Mouse (Mus musculus) kidney, postnatal 0 days (tissue): Measurements from ENCODE around the gene Igbp1. TPM values are rescaled to one million over a fixed set of nuclear protein-coding genes. Genes with fewer than 3 reads are reported as not detected.

ENCODE experiments used
- ATAC-seq: fragments of 200-750 bp; cut with Nextera tagmentation; replicated peaks from 2 replicates; pipeline ENCODE4 v1.8.0; 2017; ENCODE audit warnings: low read depth, moderate number of reproducible peaks, moderate TSS enrichment, moderate library complexity; ENCODE audit not compliant: low FRiP score
- DNase-seq: peaks from one replicate; pipeline ENCODE4 v3.0.0-alpha.2; 2016; ENCODE audit warnings: low spot score
- H3K27ac ChIP-seq: fragments of 300-500 bp; sonication (generic); 2 replicates; pipeline ENCODE4 v1.5.1; 2014; ENCODE audit warnings: mild to moderate bottlenecking
- H3K27me3 ChIP-seq: fragments of 300-500 bp; sonication (generic); 2 replicates; pipeline ENCODE4 v1.6.1; 2014; ENCODE audit warnings: low read length, mixed read lengths; ENCODE audit not compliant: insufficient read depth
- H3K36me3 ChIP-seq: fragments of 300-500 bp; sonication (generic); 2 replicates; pipeline ENCODE4 v1.6.1; 2014; ENCODE audit warnings: low read length, mixed read lengths; ENCODE audit not compliant: insufficient read depth
- H3K4me1 ChIP-seq: fragments of 300-500 bp; sonication (generic); replicated peaks from 2 replicates; pipeline ENCODE4 v1.6.1; 2014; ENCODE audit warnings: antibody characterized with exemption, low read length, mixed read lengths; ENCODE audit not compliant: insufficient read depth
- H3K4me2 ChIP-seq: fragments of 300-500 bp; sonication (generic); 2 replicates; pipeline ENCODE4 v1.6.1; 2014; ENCODE audit warnings: mild to moderate bottlenecking, low read length, moderate library complexity, mixed read lengths
- H3K4me3 ChIP-seq: fragments of 300-500 bp; sonication (generic); replicated peaks from 2 replicates; pipeline ENCODE4 v1.5.1; 2014; ENCODE audit warnings: low read depth, low read length
- H3K9ac ChIP-seq: fragments of 300-500 bp; sonication (generic); 2 replicates; pipeline ENCODE4 v1.6.1; 2014; ENCODE audit warnings: low read depth, low read length
- H3K9me3 ChIP-seq: fragments of 300-500 bp; sonication (generic); replicated peaks from 2 replicates; pipeline ENCODE4 v1.6.1; 2016; ENCODE audit warnings: low read length, inconsistent platforms, mixed read lengths
- CTCF ChIP-seq: IDR thresholded peaks from 2 replicates; pipeline ENCODE4 v1.5.1; 2016; ENCODE audit warnings: antibody characterized with exemption, low read depth, mild to moderate bottlenecking, moderate library complexity
- WGBS: fragments of 180-500 bp; shearing (Covaris S2); extraction: QIAGEN DNeasy Blood & Tissue Kit; methylation state at CpG from one replicate; pipeline ENCODE4 v1.1.7; 2014; 5-methylcytosine and 5-hydroxymethylcytosine counted together
- polyA plus RNA-seq: library from polyadenylated mRNA; unstranded; fragments of >200 nt; fragmentation: Nextera tagmentation; extraction: Ambion mirVana; gene quantifications from 2 replicates; pipeline ENCODE4 v1.2.1, GENCODE M21; 2015

Igbp1 gene
- polyA plus RNA-seq, 1 experiment from 2014 or later = 50.9 TPM

DNA sequence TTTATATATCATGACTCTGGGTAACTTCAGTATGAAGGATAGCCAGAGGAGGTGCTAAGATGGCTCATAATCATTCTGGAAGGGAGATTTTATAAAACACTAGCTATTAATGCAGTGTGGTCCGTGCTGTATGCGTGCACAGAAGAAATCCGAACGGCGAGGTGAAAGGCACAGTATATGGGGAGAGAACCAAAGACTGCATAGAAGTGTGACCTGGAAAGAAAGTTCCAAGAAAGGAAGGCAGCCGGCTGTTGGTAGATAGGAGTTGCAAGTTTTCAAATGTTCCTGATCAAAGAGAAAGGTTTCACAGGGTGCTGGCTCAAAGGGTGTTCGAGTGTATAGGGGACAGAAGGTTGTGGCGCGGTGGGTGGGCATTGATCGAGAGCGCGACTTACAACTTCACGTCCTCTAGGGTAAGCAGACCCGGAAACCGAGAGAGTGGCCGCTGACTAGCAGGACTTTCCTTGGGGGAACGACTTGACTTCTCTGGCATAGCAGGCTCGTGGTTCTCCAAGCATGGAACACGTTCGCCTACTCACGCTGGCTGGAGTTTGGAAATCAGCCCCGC is 507 bp upstream of the Igbp1 start:
- no peaks in the 10 kb centered on the region for H3K9me3 ChIP-seq
- H3K4me3 ChIP-seq = peak overlapping the region; percentile 48
- ATAC-seq = peak; percentile 63; the same call in 1 of the 2 replicates
- H3K9ac ChIP-seq = no peak overlapping the region
- WGBS = 25% methylated on average over 22 of the region's 22 CpGs
- no peak overlapping the region for H3K27ac ChIP-seq
- no peak for TF ChIP-seq CTCF
- no peaks in the 10 kb centered on the region for H3K4me1 ChIP-seq
- no peaks in the 10 kb centered on the region for H3K36me3 ChIP-seq
- H3K27me3 ChIP-seq = no peaks in the 10 kb centered on the region
- DNase-seq = no peak
- peak overlapping the region; percentile 56 for H3K4me2 ChIP-seq

DNA sequence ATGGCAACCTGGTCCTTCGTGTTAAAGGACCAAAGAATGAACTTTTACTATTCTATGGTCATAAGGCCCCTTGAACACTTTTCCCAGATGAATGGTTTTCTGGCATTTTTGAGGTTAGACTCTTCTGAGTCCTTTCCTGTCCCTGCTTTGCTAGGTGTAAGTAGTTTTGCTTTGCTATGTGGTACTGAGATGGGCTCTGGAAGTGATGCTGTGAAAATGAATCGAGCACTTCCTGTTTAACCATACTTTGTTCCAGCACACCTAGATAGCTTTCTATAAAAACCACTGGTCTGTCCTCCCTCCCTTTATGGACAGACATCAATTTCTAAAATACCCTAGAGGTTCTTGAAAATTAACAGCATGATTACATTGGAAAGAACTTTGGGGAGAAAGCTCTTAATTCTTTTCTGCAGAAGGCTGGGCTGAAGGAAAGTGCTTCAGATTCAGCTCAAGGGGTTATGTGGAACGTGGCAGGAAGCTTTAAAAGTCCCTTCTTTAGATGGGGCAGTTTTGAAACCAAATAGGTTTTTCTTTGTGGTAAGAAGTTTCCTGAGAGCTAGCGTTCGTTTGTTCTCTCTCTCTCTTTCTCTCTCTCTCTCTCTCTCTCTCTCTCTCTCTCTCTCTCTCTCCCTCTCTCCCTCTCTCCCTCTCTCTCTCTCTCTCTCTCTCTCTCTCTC is 10.2 kb downstream of the Igbp1 start:
- no peak for ATAC-seq
- Histone ChIP-seq H3K36me3 (no peaks in the 10 kb centered on the region), H3K27me3 (no peaks in the 10 kb centered on the region), H3K9ac (no peak overlapping the region), H3K4me2 (no peak overlapping the region), H3K4me1 (no peaks in the 10 kb centered on the region), H3K27ac (no peak overlapping the region), H3K9me3 (no peaks in the 10 kb centered on the region), H3K4me3 (no peak overlapping the region)
- DNase-seq = no peak
- 82% methylated on average over 5 of the region's 5 CpGs for WGBS
- TF ChIP-seq CTCF = no peak

DNA sequence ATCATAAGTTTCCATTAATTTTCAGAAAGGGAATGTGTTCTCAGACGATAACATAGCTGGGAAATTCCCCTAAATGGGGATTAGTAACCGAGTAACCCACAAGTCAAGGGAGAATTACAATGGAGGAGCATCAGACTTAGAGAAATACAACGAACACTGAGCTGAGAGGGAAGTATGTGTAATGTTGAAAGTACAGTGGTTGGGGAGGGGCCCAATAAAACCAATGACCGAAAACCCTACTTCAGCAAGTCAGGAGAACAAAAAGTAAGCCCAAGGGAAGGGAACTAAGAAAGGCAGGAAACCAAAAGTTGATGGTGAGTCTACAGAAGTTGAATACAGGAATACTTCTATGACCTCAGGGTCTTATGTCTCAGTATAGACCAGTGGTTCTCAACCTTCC is 14.1 kb downstream of the Igbp1 start:
- H3K27ac ChIP-seq = no peak overlapping the region
- WGBS = 84% methylated on average over 4 of the region's 4 CpGs
- no peaks in the 10 kb centered on the region for H3K36me3 ChIP-seq
- H3K4me3 ChIP-seq = no peak overlapping the region
- H3K4me2 ChIP-seq = no peak overlapping the region
- H3K27me3 ChIP-seq = no peaks in the 10 kb centered on the region
- DNase-seq = no peak
- no peak for ATAC-seq
- no peaks in the 10 kb centered on the region for H3K9me3 ChIP-seq
- no peak overlapping the region for H3K9ac ChIP-seq
- TF ChIP-seq CTCF = no peak
- no peaks in the 10 kb centered on the region for H3K4me1 ChIP-seq

GRCm38 (mm10) chrX:100509921-100510320 is 15.8 kb downstream of the Igbp1 start:
- H3K27me3 ChIP-seq = no peaks in the 10 kb centered on the region
- no peak overlapping the region for H3K9ac ChIP-seq
- no peak for TF ChIP-seq CTCF
- DNase-seq = no peak
- 79% methylated on average over 3 of the region's 3 CpGs for WGBS
- no peak overlapping the region for H3K4me3 ChIP-seq
- no peak overlapping the region for H3K27ac ChIP-seq
- no peak overlapping the region for H3K4me2 ChIP-seq
- ATAC-seq = no peak
- H3K36me3 ChIP-seq = no peaks in the 10 kb centered on the region
- H3K4me1 ChIP-seq = no peaks in the 10 kb centered on the region
- no peaks in the 10 kb centered on the region for H3K9me3 ChIP-seq

GRCm38 (mm10) chrX:100516683-100517082 is 22.6 kb downstream of the Igbp1 start:
- no peaks in the 10 kb centered on the region for H3K36me3 ChIP-seq
- WGBS = 75% methylated on average over 3 of the region's 3 CpGs
- DNase-seq (no peak), ATAC-seq (no peak)
- H3K9ac ChIP-seq = no peak overlapping the region
- no peak overlapping the region for H3K27ac ChIP-seq
- no peak overlapping the region for H3K4me3 ChIP-seq
- no peaks in the 10 kb centered on the region for H3K27me3 ChIP-seq
- no peaks in the 10 kb centered on the region for H3K9me3 ChIP-seq
- no peak overlapping the region for H3K4me2 ChIP-seq
- no peak for TF ChIP-seq CTCF
- no peaks in the 10 kb centered on the region for H3K4me1 ChIP-seq

DNA sequence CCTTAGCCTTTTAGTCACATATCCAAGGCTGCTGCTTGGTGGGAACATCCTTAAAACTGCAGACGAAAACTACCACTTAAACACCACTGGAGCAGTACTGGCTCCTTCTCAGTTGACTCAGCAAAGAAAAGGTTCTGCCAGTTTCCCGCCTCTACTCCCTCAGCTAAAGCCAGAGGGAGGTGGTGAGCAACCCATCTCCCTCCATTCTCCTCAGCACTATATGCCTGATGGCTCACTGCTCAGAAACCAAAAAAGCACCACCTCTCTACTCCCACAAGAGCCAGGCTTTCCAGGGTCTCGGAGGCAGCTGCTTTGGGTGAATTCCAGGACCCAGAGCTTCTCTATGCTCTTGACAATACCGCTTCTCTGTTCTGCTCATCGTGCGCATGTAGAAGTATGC is 23.5 kb downstream of the Igbp1 start:
- Histone ChIP-seq H3K36me3 (no peaks in the 10 kb centered on the region), H3K27ac (no peak overlapping the region), H3K4me2 (no peak overlapping the region), H3K4me1 (no peaks in the 10 kb centered on the region), H3K4me3 (no peak overlapping the region), H3K9me3 (no peaks in the 10 kb centered on the region), H3K9ac (no peak overlapping the region), H3K27me3 (no peaks in the 10 kb centered on the region)
- DNase-seq (no peak), ATAC-seq (no peak)
- WGBS = 87% methylated on average over 6 of the region's 6 CpGs
- TF ChIP-seq CTCF = no peak
